Mouse (Mus musculus) thymus, adult 2 months (tissue): ENCODE results near the gene B4galt5. TPM values are rescaled to one million over a fixed set of nuclear protein-coding genes. Genes with fewer than 3 reads are reported as not detected.

ENCODE experiments used
- DNase-seq: peaks from one replicate; pipeline ENCODE4 v3.0.0; 2021
- H3K27ac ChIP-seq: fragments of 200-500 bp; 2 replicates; pipeline ENCODE4 v1.5.1; 2012; ENCODE audit warnings: low read length, control low read depth; ENCODE audit not compliant: control insufficient read depth, insufficient read depth
- H3K27me3 ChIP-seq: fragments of 200-500 bp; 2 replicates; pipeline ENCODE4 v1.6.1; 2012; ENCODE audit warnings: mild to moderate bottlenecking, low read length, moderate library complexity, mixed read lengths; ENCODE audit not compliant: control insufficient read depth, insufficient read depth
- H3K36me3 ChIP-seq: fragments of 200-500 bp; 2 replicates; pipeline ENCODE4 v1.6.1; 2012; ENCODE audit warnings: mild to moderate bottlenecking, low read length, moderate library complexity; ENCODE audit not compliant: control insufficient read depth, insufficient read depth
- H3K4me1 ChIP-seq: fragments of 200-500 bp; replicated peaks from 2 replicates; pipeline ENCODE4 v1.6.1; 2012; ENCODE audit warnings: low read length; ENCODE audit not compliant: control insufficient read depth, insufficient read depth
- H3K4me3 ChIP-seq: fragments of 200-500 bp; 2 replicates; pipeline ENCODE4 v1.5.1; 2012; ENCODE audit warnings: mild to moderate bottlenecking, low read length, control low read depth, moderate library complexity; ENCODE audit not compliant: control insufficient read depth, insufficient read depth
- CTCF ChIP-seq: fragments of 200-500 bp; IDR thresholded peaks from 2 replicates; pipeline ENCODE4 v1.5.1; 2012; ENCODE audit warnings: mild to moderate bottlenecking, control low read depth, low read length, moderate library complexity, borderline replicate concordance; ENCODE audit not compliant: control insufficient read depth, poor library complexity, insufficient read depth; ENCODE audit errors: extremely low read depth
- POLR2A ChIP-seq: fragments of 200-500 bp; IDR thresholded peaks from 2 replicates; pipeline ENCODE4 v1.6.1; 2012; ENCODE audit warnings: mild to moderate bottlenecking, low read length, control low read depth, moderate library complexity; ENCODE audit not compliant: control insufficient read depth, poor library complexity, insufficient read depth; ENCODE audit errors: extremely low read depth
- WGBS: fragments of 180-500 bp; shearing (Covaris S2); methylation state at CpG from one replicate; pipeline ENCODE4 v1.1.7; 2018; 5-methylcytosine and 5-hydroxymethylcytosine counted together
- polyA plus RNA-seq: library from polyadenylated mRNA; depleted of rRNA; stranded (reverse); fragments of >200 nt; gene quantifications from 2 replicates; pipeline ENCODE4 v1.2.3, GENCODE M21; 2012; rRNA removed

The B4galt5 gene
- polyA plus RNA-seq, 1 experiment: 10.9 TPM

GRCm38 (mm10) chr2:167253476-167253875, 95.5 kb downstream of the B4galt5 start:
- Histone ChIP-seq H3K4me3 (no peak overlapping the region), H3K27me3 (no peaks in the 10 kb centered on the region), H3K27ac (no peak overlapping the region), H3K36me3 (no peaks in the 10 kb centered on the region), H3K4me1 (peaks cover 6% of the 10 kb centered on the region; the same call in 1 of the 2 replicates)
- 75% methylated on average over 5 of the region's 5 CpGs for WGBS
- no peak for DNase-seq
- TF ChIP-seq CTCF (no peak), POLR2A (no peak)

DNA sequence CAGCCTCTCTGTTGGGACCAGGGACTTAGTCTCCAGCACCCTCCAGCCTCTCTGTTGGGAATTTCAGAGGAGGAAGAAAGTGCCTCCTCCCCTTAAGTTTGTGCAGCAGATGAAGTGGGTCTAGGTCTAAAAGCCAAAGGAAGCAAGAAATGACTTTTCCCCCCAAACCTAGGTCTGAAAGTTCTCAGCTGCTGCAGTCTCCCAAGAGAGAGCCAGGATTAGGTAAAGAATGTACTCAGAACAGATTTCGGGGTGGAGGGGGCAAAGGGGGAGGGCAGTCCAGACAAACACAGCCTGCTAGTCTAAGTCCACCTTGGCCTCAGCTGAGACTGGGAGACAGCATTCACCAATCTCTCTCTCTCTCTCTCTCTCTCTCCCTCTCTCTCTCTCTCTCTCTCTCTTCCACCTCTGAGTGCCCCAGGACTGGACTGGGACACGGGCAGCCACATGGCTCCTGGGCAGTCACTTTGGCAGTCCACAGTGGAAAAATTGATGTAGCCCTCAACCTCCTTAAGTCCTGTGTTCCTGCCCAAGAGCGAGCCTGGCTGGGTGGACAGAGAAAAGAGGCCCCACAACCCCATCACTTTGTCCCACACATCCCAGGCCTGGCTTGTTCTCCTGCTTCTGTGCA, 96.8 kb downstream of the B4galt5 start:
- Histone ChIP-seq H3K4me1 (peaks cover 6% of the 10 kb centered on the region; the same call in 1 of the 2 replicates), H3K4me3 (no peak overlapping the region), H3K36me3 (no peaks in the 10 kb centered on the region), H3K27me3 (no peaks in the 10 kb centered on the region), H3K27ac (no peak overlapping the region)
- no peak for DNase-seq
- WGBS: 85% methylated on average over 3 of the region's 3 CpGs
- TF ChIP-seq POLR2A (no peak), CTCF (no peak)

- DNase-seq: no peak
- Histone ChIP-seq H3K27ac (no peak overlapping the region), H3K4me1 (peaks cover 6% of the 10 kb centered on the region; the same call in 1 of the 2 replicates), H3K27me3 (no peaks in the 10 kb centered on the region), H3K36me3 (no peaks in the 10 kb centered on the region), H3K4me3 (no peak overlapping the region)
- WGBS: 51% methylated on average over 7 of the region's 7 CpGs
- no peak for TF ChIP-seq CTCF
- TF ChIP-seq POLR2A: no peak
These were observed 98.1 kb downstream of the B4galt5 start for GRCm38 (mm10) chr2:167250736-167251337.

GRCm38 (mm10) chr2:167250003-167250735, 98.8 kb downstream of the B4galt5 start:
- H3K27ac ChIP-seq: no peak overlapping the region
- no peak for TF ChIP-seq CTCF
- no peak for TF ChIP-seq POLR2A

GRCm38 (mm10) chr2:167249591-167249990, 99.4 kb downstream of the B4galt5 start:
- no peak for DNase-seq
- Histone ChIP-seq H3K4me3 (no peak overlapping the region), H3K4me1 (peaks cover 6% of the 10 kb centered on the region; the same call in 1 of the 2 replicates), H3K36me3 (no peaks in the 10 kb centered on the region), H3K27me3 (no peaks in the 10 kb centered on the region; the same call in 1 of the 2 replicates), H3K27ac (no peak overlapping the region)
- TF ChIP-seq CTCF (no peak), POLR2A (no peak)
- 92% methylated on average over 3 of the region's 3 CpGs for WGBS

More at GRCm38 (mm10) chr2:167250003-167250735, 98.8 kb downstream of the B4galt5 start:
- DNase-seq: no peak
- Histone ChIP-seq H3K4me3 (no peak overlapping the region), H3K4me1 (peaks cover 6% of the 10 kb centered on the region; the same call in 1 of the 2 replicates), H3K27me3 (no peaks in the 10 kb centered on the region), H3K36me3 (no peaks in the 10 kb centered on the region)
- WGBS: 56% methylated on average over 11 of the region's 11 CpGs

Other genes with a start within 250 kb of the B4galt5 start
- 1.7 and 2.1 TPM in 2 replicates for gene Kcnb1, start 159.0 kb downstream of the B4galt5 start, polyA plus RNA-seq
- gene Ptgis, start 108.6 kb downstream of the B4galt5 start, polyA plus RNA-seq: 6.1 and 9.9 TPM in 2 replicates
- 75.4 and 90.9 TPM in 2 replicates for gene Slc9a8, start 72.5 kb upstream of the B4galt5 start, polyA plus RNA-seq
- 189 and 234 TPM in 2 replicates for gene Rnf114, start 143.5 kb upstream of the B4galt5 start, polyA plus RNA-seq
- gene Spata2, start 143.7 kb upstream of the B4galt5 start, polyA plus RNA-seq: 60.6 and 65.2 TPM in 2 replicates
- gene Snai1, start 189.0 kb upstream of the B4galt5 start, polyA plus RNA-seq: 10.6 and 10.7 TPM in 2 replicates